Mouse (Mus musculus): ENCODE data around the gene Nhlrc3. TPM values are rescaled to one million over a fixed set of nuclear protein-coding genes. Genes with fewer than 3 reads are reported as not detected.

The Nhlrc3 gene
- polyA plus RNA-seq (2015; fragmentation: Nextera tagmentation; extraction: Ambion mirVana), result 11.1 and 11.6 TPM in 2 replicates

GRCm38 (mm10) chr3:53463046-53463764, at the start of gene Nhlrc3, which contains the start of gene Proser1:
Gene Nhlrc3, minus strand, starts transcription at chr3:53463332.
Gene Proser1, plus strand, starts transcription at chr3:53463666.
- H3K4me3 ChIP-seq (ENCODE audit: low read depth, low read length), result peak within 1 kb of the TSS; percentile 95
- under 1% methylated on average over 52 of the region's 52 CpGs for WGBS
- peaks cover 41% of the 10 kb centered on the region for H3K4me1 ChIP-seq (ENCODE audit: control insufficient read depth, insufficient read depth, low read length)
- no peaks in the 10 kb centered on the region for H3K27me3 ChIP-seq (ENCODE audit: control insufficient read depth, insufficient read depth, low read depth, low read length)
- no peaks in the 10 kb centered on the region for H3K9me3 ChIP-seq (replicated peaks; ENCODE audit: control insufficient read depth, low read length, poor library complexity, severe bottlenecking)
- H3K4me2 ChIP-seq (ENCODE audit: low read length), result peak within 1 kb of the TSS; percentile 87
- peak within 1 kb of the TSS; percentile 83 for H3K27ac ChIP-seq (ENCODE audit: low read length)
- peak; percentile 99 for ATAC-seq
- H3K9ac ChIP-seq (ENCODE audit: low read depth, low read length), result peak within 1 kb of the TSS; percentile 79
- H3K36me3 ChIP-seq (ENCODE audit: control insufficient read depth, insufficient read depth, low read length), result peaks cover 3% of the 10 kb centered on the region; the same call in 1 of the 2 replicates

GRCm38 (mm10) chr3:53502428-53502827, 39.3 kb upstream of the Nhlrc3 start:
- Histone ChIP-seq H3K9ac (ENCODE audit: low read depth, low read length) (no peak overlapping the region), H3K4me2 (ENCODE audit: low read length) (no peak overlapping the region), H3K4me1 (ENCODE audit: control insufficient read depth, insufficient read depth, low read length) (no peaks in the 10 kb centered on the region), H3K36me3 (ENCODE audit: control insufficient read depth, insufficient read depth, low read length) (no peaks in the 10 kb centered on the region), H3K27ac (ENCODE audit: low read length) (no peak overlapping the region), H3K4me3 (ENCODE audit: low read depth, low read length) (no peak overlapping the region), H3K27me3 (ENCODE audit: control insufficient read depth, insufficient read depth, low read depth, low read length) (no peaks in the 10 kb centered on the region), H3K9me3 (replicated peaks; ENCODE audit: control insufficient read depth, low read length, poor library complexity, severe bottlenecking) (no peaks in the 10 kb centered on the region)
- ATAC-seq, result peak; percentile 54; the same call in 1 of the 2 replicates
- 73% methylated on average over 6 of the region's 6 CpGs for WGBS

- WGBS, result 95% methylated on average over 6 of the region's 6 CpGs
- no peak overlapping the region for H3K27ac ChIP-seq (ENCODE audit: low read length)
- ATAC-seq, result no peak
Measured at GRCm38 (mm10) chr3:53498351-53498905, 35.3 kb upstream of the Nhlrc3 start.

GRCm38 (mm10) chr3:53488353-53488752, 25.2 kb upstream of the Nhlrc3 start, which contains the start of gene Stoml3:
Gene Stoml3, plus strand, starts transcription at chr3:53488653.
- no peak within 1 kb of the TSS for H3K27ac ChIP-seq (ENCODE audit: low read length)
- no peak within 1 kb of the TSS for H3K9ac ChIP-seq (ENCODE audit: low read depth, low read length)
- H3K36me3 ChIP-seq (ENCODE audit: control insufficient read depth, insufficient read depth, low read length), result no peaks in the 10 kb centered on the region
- no peaks in the 10 kb centered on the region for H3K27me3 ChIP-seq (ENCODE audit: control insufficient read depth, insufficient read depth, low read depth, low read length)
- H3K4me1 ChIP-seq (ENCODE audit: control insufficient read depth, insufficient read depth, low read length), result no peaks in the 10 kb centered on the region
- no peaks in the 10 kb centered on the region for H3K9me3 ChIP-seq (replicated peaks; ENCODE audit: control insufficient read depth, low read length, poor library complexity, severe bottlenecking)
- 80% methylated on average over 6 of the region's 6 CpGs for WGBS
- no peak within 1 kb of the TSS for H3K4me2 ChIP-seq (ENCODE audit: low read length)
- ATAC-seq, result no peak
- no peak within 1 kb of the TSS for H3K4me3 ChIP-seq (ENCODE audit: low read depth, low read length)

More at GRCm38 (mm10) chr3:53498351-53498905, 35.3 kb upstream of the Nhlrc3 start:
- no peaks in the 10 kb centered on the region for H3K9me3 ChIP-seq (replicated peaks; ENCODE audit: control insufficient read depth, low read length, poor library complexity, severe bottlenecking)
- H3K9ac ChIP-seq (ENCODE audit: low read depth, low read length), result no peak overlapping the region
- H3K27me3 ChIP-seq (ENCODE audit: control insufficient read depth, insufficient read depth, low read depth, low read length), result no peaks in the 10 kb centered on the region
- H3K4me1 ChIP-seq (ENCODE audit: control insufficient read depth, insufficient read depth, low read length), result no peaks in the 10 kb centered on the region
- no peak overlapping the region for H3K4me3 ChIP-seq (ENCODE audit: low read depth, low read length)
- H3K36me3 ChIP-seq (ENCODE audit: control insufficient read depth, insufficient read depth, low read length), result no peaks in the 10 kb centered on the region
- H3K4me2 ChIP-seq (ENCODE audit: low read length), result no peak overlapping the region

DNA sequence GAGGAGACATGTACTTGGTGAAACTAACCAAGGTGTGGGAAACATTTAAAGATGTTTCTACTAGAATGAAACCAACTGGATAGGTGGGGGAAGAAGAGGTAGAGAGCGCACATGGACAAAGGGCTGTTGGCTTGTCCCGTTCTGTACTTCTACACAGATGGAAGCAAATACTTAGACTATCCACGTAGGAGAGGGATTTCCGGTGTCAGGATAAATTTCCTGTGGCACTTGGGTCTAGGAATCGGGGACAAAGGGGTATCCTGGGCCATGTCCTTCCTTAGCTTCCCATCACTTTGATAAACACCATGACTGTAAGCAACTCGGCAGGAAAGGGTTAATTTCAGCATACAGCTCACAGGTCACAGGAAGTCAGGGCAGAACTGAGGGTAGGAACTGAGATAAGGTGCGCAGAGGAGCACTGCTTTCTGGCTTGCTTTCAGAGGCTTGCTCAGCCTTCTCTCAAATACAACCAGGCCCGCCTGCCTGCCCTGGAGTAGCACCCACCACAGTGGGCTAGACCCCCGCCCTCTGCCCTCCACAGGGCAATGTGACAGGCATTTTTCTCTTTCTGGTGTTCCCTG, 24.0 kb upstream of the Nhlrc3 start:
- ATAC-seq, result no peak
- H3K36me3 ChIP-seq (ENCODE audit: control insufficient read depth, insufficient read depth, low read length), result peaks cover 2% of the 10 kb centered on the region; the same call in 1 of the 2 replicates
- H3K9ac ChIP-seq (ENCODE audit: low read depth, low read length), result no peak overlapping the region
- H3K27ac ChIP-seq (ENCODE audit: low read length), result no peak overlapping the region
- H3K4me2 ChIP-seq (ENCODE audit: low read length), result no peak overlapping the region
- H3K4me3 ChIP-seq (ENCODE audit: low read depth, low read length), result no peak overlapping the region
- WGBS, result 76% methylated on average over 9 of the region's 9 CpGs
- H3K9me3 ChIP-seq (replicated peaks; ENCODE audit: control insufficient read depth, low read length, poor library complexity, severe bottlenecking), result no peaks in the 10 kb centered on the region
- H3K4me1 ChIP-seq (ENCODE audit: control insufficient read depth, insufficient read depth, low read length), result no peaks in the 10 kb centered on the region
- H3K27me3 ChIP-seq (ENCODE audit: control insufficient read depth, insufficient read depth, low read depth, low read length), result no peaks in the 10 kb centered on the region

DNA sequence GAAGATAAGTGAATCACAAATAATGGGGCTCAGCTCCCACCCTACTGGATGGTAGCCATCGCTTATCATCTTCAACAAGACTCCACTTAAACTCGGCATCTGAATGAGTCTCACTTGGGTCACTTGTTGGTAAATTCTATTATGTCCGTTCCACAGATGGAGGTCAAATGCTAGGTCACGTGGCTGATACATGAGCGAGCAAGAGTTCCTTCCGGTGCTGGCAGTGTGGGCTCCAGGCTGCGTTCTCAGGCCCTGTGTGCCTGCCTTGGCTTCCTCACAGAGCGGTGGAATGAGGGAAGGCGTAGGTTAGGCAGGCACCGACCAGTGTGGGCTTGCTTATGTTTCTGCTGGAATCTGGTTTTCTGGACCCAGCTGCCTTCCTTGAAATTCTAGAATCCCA, 23.4 kb upstream of the Nhlrc3 start:
- no peak overlapping the region for H3K27ac ChIP-seq (ENCODE audit: low read length)
- H3K4me3 ChIP-seq (ENCODE audit: low read depth, low read length), result no peak overlapping the region
- H3K4me1 ChIP-seq (ENCODE audit: control insufficient read depth, insufficient read depth, low read length), result no peaks in the 10 kb centered on the region
- no peaks in the 10 kb centered on the region for H3K27me3 ChIP-seq (ENCODE audit: control insufficient read depth, insufficient read depth, low read depth, low read length)
- no peak for ATAC-seq
- H3K9me3 ChIP-seq (replicated peaks; ENCODE audit: control insufficient read depth, low read length, poor library complexity, severe bottlenecking), result no peaks in the 10 kb centered on the region
- H3K4me2 ChIP-seq (ENCODE audit: low read length), result no peak overlapping the region
- WGBS, result 90% methylated on average over 10 of the region's 10 CpGs
- H3K9ac ChIP-seq (ENCODE audit: low read depth, low read length), result no peak overlapping the region
- H3K36me3 ChIP-seq (ENCODE audit: control insufficient read depth, insufficient read depth, low read length), result peaks cover 6% of the 10 kb centered on the region; the same call in 1 of the 2 replicates

- no peak for ATAC-seq
- Histone ChIP-seq H3K4me1 (ENCODE audit: control insufficient read depth, insufficient read depth, low read length) (no peaks in the 10 kb centered on the region), H3K36me3 (ENCODE audit: control insufficient read depth, insufficient read depth, low read length) (peaks cover 20% of the 10 kb centered on the region), H3K4me2 (ENCODE audit: low read length) (no peak overlapping the region), H3K9ac (ENCODE audit: low read depth, low read length) (no peak overlapping the region), H3K27ac (ENCODE audit: low read length) (no peak overlapping the region), H3K27me3 (ENCODE audit: control insufficient read depth, insufficient read depth, low read depth, low read length) (no peaks in the 10 kb centered on the region), H3K9me3 (replicated peaks; ENCODE audit: control insufficient read depth, low read length, poor library complexity, severe bottlenecking) (no peaks in the 10 kb centered on the region), H3K4me3 (ENCODE audit: low read depth, low read length) (no peak overlapping the region)
- 91% methylated on average over 8 of the region's 8 CpGs for WGBS
Measured at GRCm38 (mm10) chr3:53483414-53484059, 20.4 kb upstream of the Nhlrc3 start.

DNA sequence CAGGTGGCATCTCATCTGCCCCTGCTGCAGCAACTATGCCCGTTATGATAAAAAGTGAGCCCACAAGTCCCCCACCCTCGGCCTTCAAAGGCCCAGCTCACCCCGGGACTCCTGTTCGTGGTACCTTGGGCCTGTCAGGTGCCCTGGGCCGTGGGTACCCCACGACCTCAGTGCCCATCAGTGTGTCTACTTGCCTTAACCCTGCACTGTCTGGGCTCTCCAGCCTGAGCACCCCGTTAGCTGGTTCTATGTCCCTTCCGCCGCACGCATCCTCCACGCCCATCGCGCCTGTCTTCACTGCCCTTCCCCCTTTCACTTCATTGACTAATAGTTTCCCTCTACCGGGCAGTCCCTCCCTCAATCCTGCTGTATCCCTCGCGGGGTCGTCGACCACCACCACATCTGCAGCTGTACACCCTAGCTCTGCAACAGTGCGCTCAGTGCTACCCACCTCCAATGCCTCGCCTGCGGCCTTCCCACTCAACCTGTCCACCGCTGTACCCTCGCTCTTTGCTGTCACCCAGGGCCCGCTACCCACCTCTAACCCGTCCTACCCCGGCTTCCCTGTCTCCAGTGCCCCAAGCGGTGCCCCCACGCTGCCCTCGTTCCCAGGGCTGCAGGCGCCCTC, 15.4 kb upstream of the Nhlrc3 start:
- ATAC-seq, result no peak
- Histone ChIP-seq H3K4me1 (ENCODE audit: control insufficient read depth, insufficient read depth, low read length) (no peaks in the 10 kb centered on the region), H3K27me3 (ENCODE audit: control insufficient read depth, insufficient read depth, low read depth, low read length) (no peaks in the 10 kb centered on the region), H3K4me2 (ENCODE audit: low read length) (no peak overlapping the region), H3K27ac (ENCODE audit: low read length) (no peak overlapping the region), H3K4me3 (ENCODE audit: low read depth, low read length) (no peak overlapping the region), H3K36me3 (ENCODE audit: control insufficient read depth, insufficient read depth, low read length) (peaks cover 33% of the 10 kb centered on the region), H3K9ac (ENCODE audit: low read depth, low read length) (no peak overlapping the region), H3K9me3 (replicated peaks; ENCODE audit: control insufficient read depth, low read length, poor library complexity, severe bottlenecking) (no peaks in the 10 kb centered on the region)
- 96% methylated on average over 30 of the region's 30 CpGs for WGBS

Measured in midbrain, embryonic 16.5 days (tissue).